Mouse (Mus musculus) ES-E14 (cell line): ENCODE data around the gene Cmtr1.

ENCODE experiments used
- MAFK ChIP-seq: IDR thresholded peaks from 2 replicates; pipeline ENCODE4 v1.6.1; 2014; ENCODE audit warnings: mild to moderate bottlenecking, low read depth, low read length, inconsistent platforms; ENCODE audit not compliant: insufficient read depth
- ZC3H11A ChIP-seq: IDR thresholded peaks from 2 replicates; pipeline ENCODE4 v1.6.1; 2012; ENCODE audit warnings: low read depth, mild to moderate bottlenecking, inconsistent platforms, low read length, borderline replicate concordance

DNA sequence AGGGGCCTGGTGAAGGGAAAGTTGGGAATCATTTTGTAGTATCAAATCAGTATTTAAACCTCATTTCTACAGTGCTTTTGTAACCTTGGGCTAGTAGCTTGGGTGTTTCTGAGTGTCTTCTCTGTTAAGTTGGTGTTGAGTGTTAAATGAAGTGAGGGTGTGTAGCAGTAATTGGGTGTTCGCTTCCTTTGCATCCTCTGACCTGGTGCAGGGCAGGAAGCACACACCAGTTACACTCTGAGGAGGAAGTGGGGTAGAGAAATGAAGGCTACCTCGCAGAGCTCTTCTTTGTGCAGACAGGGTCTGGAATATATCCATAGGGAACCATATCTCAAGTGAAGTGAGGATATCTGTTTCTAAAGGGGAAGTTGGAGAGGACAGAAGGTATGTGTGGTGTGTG is 20.5 kb downstream of the Cmtr1 start:
- TF ChIP-seq ZC3H11A (no peak), MAFK (no peak)
